Mouse (Mus musculus): Measurements from ENCODE around the gene Cdon.

Gene Cdon

GRCm38 (mm10) chr9:35438286-35439061 lies 17.5 kb downstream of the Cdon start:
- DNase-seq: peak; percentile 66

- DNase-seq: peak; percentile 34
These were observed 18.1 kb downstream of the Cdon start for GRCm38 (mm10) chr9:35439062-35439442.

GRCm38 (mm10) chr9:35439754-35440153 lies 18.8 kb downstream of the Cdon start:
- DNase-seq: peak; percentile 18

DNA sequence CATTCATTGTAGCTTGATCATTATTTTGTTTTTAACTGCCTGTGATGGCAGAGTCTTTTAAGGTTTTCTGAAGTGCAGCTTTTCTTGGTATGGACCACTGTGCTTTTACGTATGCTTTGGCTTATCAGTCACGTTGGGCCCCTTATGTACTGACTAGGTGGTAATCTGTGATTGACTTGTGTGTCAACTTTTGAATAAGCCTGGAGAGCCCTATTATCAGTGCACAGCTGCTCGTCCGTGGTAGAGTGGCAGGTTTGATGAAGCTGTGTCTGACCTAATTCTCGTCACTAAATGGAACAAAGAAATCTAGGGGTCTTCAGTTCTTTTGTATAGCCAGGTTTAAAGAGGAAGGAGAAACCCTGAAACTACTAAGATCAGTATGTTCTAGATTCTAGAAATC lies 21.5 kb downstream of the Cdon start:
- peak; percentile 29 for DNase-seq

DNA sequence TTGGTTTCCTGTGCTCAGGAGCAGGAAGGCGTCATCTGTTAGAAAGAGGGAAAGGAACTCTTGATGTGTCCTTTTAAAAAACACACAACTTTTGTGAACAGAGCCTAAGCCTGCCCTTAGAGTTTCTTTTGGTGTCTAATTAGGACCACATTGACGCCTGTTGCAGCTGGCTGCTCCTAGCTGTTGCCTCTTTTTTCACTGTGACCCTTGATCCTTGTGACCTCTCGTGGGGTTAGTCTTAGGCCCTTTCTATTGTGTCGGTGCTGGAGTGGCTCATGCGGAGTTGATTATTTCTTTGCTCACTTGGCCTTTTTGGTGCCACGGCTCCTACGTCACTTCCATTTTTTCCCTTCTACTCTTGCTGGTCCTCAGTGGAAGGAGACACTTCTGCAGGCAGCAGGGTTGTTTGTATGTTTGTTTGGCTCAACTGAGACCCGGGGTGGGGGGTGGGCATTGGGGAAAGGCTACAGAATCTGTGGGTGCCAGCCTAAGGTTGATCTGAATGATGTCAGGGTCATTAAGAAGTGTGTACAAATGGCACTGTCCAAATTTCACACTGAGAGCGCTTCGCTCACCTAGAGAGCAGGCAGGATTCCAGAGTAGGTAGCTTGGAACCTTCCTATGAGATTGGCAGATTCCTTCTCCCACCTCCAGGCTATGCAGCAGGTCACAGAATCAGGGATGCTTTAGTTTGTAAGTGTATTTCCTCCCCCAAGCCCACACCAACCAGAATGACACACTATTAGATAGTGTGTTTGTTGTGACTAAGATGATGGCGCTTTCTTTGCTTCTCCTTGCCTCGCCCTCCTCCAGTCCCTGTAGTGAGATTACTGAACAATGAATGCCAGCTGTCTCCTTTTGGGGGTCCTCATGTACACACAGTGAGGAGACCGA lies 22.9 kb downstream of the Cdon start:
- peak; percentile 64 for DNase-seq

- DNase-seq: peak; percentile 79
These were observed 23.6 kb downstream of the Cdon start for GRCm38 (mm10) chr9:35444512-35444886.

DNA sequence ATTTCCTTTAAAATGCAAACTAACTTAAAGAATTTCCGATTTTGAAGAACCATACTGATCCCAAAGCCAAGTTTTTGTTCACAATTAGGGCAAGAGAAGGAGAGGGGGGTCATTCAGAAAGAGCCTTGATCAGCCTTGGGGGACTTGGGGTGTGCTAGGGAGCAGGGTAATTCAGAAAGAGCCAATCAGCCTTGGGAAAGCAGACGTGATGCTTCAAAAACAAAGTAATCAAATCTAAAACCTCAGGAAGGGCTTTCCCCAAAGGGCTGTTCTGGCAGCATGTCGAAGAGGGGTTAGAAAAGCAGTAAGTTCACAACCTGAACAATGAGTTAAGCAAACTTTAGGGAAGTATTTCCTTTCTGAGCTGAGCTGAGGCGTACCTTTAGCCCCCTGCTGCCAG lies 26.0 kb downstream of the Cdon start:
- peak; percentile 55 for DNase-seq

DNA sequence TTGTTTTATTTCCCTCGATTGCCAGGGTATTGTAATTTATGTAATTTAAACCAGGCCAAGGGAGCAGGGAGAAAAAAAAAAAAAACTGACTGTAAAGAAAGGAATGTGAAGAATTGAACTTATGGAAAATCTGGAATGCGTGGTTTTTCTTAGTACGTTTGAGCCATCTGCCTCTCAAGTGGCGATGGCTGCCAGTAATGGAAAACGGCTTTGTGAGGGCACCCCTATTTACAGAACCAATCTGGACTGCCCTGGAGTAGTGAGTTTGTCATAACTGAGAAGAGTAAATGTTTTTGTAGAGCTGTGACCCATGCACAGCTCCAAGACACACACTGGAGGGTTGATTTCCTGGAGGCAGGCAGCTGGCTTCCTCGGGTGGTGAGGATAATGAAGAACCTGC lies 32.4 kb downstream of the Cdon start:
- DNase-seq: no peak

GRCm38 (mm10) chr9:35459594-35459993 lies 38.7 kb downstream of the Cdon start:
- peak; percentile 70 for DNase-seq

DNA sequence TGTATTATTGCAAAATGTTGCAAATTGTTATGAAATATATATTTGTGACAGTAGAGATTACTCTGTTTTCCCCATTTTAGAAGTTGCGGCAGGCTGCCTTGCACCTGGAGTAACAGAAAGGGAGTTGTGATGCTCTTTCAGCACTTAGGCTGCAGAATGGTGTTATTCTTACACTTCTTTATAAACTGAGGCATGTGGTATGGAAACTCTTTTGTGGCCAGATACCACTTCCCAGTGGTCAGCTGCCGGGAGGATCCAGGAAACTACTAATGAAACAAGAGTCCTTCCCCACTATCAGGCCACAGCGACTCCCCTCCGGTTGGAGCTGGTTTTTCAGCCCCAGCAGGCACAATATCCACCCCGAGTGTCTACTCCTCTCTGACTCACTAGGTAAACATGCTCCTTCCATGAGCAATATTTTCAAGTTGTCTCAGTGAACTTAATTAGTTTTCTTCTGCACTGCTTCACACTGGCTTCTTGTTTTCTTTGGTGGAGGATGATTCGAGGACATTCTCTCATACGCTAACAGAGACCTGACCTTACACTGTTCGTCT lies 46.4 kb downstream of the Cdon start:
- DNase-seq: peak; percentile 86

DNA sequence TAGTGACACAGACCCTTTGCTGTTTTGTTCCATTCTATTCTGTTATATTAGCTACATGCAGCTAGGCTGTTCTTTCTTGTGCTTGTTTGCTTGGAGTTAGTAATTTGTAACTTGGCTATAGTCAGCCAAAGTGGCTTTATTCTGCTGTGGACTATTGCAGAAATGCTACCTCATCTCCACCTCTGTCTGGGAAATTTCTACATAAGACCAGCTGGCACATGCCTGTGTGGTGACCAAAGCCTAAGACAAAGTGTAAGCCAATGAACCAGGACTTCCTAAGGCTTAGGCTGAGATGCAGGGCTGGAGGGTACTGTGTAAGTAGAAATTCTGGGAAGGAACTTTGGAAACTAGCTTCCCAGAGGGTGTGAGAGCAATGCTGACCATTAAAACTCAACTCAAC lies 48.0 kb downstream of the Cdon start:
- peak; percentile 25 for DNase-seq

- peak; percentile 10 for DNase-seq
These were observed 53.3 kb downstream of the Cdon start for GRCm38 (mm10) chr9:35474104-35474724.

DNA sequence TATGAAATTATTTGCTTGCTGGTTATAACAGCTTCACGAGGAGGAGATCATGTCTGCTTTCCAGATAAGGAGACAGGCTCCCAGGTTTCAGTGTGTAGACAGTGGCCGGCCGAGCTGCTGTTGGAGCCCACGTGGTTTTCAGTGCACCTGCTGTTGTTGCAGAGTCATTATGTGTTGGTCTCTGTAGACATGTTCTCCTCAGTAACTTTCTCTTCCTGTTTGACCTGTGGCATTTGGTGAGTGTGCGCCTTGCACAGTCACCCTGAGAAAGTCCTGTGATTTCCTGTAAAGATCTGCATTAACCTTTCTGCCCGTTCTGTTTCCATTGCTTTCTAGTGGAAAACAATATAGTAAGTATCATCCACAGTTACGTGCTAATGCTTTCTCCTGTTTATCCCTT lies 54.5 kb downstream of the Cdon start:
- DNase-seq: peak; percentile 55

DNA sequence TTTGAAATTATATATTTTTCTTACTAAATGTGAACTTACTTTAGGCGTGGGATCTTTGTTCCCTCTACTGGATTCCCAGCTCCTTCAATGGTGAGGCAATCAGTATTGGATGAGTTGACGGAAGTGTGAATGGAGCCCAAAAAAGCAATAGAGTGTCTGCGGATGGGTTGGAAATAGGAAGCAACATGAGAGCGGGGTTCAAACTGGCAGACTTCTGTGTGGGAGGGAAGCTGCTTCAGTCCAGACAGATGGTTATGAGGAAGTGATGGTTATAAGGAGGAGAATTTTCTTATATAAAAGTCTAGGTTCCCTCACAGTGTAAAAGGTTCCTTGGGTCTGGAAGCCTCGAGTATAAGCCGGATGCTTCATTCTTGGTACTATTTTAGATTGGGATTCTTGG lies 58.5 kb downstream of the Cdon start:
- peak; percentile 29 for DNase-seq

- DNase-seq: peak; percentile 76
These were observed 61.3 kb downstream of the Cdon start for GRCm38 (mm10) chr9:35482014-35482898.

GRCm38 (mm10) chr9:35483949-35484348 lies 63.0 kb downstream of the Cdon start:
- DNase-seq: peak; percentile 9

DNA sequence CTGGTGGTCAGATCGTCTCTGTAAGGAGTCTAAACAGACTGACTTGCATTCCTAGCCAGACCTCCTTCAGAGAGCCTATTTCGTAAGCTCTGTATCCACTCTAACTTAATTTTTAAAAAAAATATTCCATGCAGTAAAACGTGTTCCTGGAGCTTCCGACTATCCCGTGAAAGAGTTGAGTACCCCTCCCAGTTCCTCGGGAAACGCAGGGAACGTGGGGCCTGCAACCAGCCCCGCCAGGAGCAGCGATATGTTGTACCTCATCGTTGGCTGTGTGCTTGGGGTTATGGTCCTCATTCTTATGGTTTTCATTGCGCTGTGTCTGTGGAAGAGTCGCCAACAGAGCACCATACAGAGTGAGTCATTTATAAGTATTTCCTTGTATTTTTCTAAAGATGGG lies 65.7 kb downstream of the Cdon start:
- DNase-seq: peak; percentile 80

- DNase-seq: peak; percentile 75
These were observed 67.6 kb downstream of the Cdon start for GRCm38 (mm10) chr9:35488496-35488895.

GRCm38 (mm10) chr9:35491109-35491866 lies 70.4 kb downstream of the Cdon start:
- DNase-seq: peak; percentile 62

DNA sequence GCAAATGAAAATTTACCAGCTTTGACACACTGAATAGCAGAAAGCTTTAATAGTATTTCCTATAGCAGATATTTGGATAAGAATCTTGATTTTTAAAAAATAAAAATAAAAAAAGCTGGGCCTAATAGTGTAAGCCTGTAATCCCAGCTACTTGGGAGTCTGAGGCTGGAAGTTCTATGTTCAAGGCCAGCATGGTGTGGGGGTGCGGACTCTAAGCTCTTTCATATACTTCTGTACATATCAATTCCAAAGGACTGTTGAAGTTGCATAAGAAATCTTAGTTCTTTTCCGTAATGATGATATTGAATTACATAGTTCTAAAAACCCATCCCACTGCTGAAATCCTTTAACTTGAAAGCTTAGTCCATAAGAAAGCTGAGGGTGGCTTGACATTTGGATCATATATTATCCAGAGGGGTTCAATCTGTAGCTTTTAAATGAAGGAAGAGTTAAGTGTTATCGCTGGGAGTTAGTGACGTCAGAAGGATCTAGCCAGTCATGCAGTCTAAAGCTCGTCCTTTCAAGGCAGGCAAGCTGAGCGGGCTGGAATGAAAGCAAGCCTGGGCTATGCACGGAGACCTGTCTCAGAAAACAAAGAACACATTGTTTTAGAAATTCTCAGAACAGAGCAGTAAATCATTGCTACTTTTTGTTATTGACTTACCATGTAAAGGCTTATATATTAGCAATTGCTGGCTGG lies 72.3 kb downstream of the Cdon start:
- peak; percentile 27 for DNase-seq

DNA sequence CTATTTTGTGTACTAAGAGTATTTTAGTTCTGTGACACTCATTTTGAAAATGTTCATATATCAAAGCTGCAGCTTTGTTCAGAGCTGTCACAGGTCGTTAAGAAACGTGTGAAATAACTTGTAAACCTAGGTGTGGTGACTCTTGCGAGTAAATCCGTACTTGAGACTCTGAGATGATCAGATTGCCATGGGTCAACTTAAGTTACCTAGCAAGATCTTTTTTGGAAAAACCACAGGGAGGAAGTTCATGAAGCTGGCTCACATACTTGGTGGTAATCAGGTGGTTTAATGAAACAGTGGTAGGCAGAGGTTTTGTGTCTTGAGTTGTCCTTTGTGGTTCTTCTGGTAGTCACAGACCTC lies 72.8 kb downstream of the Cdon start:
- DNase-seq: peak; percentile 18
